Mouse (Mus musculus) small intestine, adult 2 months (tissue): ENCODE data around the gene E2f7.

Experiments
- CTCF ChIP-seq: fragments of 200-500 bp; IDR thresholded peaks from 2 replicates; pipeline ENCODE4 v1.5.1; 2012; ENCODE audit warnings: low read depth, mild to moderate bottlenecking, control low read depth, inconsistent platforms, low read length, moderate library complexity, mixed read lengths; ENCODE audit not compliant: insufficient replicate concordance, insufficient read length; ENCODE audit errors: extremely low read depth
- POLR2A ChIP-seq: fragments of 200-500 bp; IDR thresholded peaks from 2 replicates; pipeline ENCODE4 v1.6.1; 2012; ENCODE audit warnings: low read depth, mild to moderate bottlenecking, control low read depth, inconsistent platforms, low read length, moderate library complexity

DNA sequence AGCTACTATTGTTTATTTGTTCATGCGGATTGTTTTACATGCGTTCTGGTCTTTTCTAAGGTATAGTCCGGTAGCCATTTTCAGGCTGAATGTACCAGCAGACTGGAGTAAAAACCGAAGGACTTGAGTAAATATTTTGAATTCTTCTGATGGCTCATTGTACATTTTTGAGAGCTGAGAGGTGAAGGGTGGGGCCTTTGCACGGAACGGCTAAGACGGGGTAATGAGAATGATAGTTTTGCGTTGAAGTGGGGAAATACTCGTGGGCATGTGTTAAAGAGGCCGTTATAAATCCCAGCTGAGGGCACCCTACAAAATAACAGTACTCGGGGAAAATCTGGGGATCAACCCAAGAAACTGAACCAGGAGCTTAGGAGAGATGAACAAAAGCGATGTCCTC, 1.1 kb upstream of the E2f7 start:
- no peak for TF ChIP-seq CTCF
- TF ChIP-seq POLR2A, result no peak
